Mouse (Mus musculus): ENCODE measurements around the gene T. TPM values are rescaled to one million over a fixed set of nuclear protein-coding genes. Genes with fewer than 3 reads are reported as not detected.
"Not testable (repeated sequence)": the region's sequence is repeated elsewhere in the genome, so short reads cannot be mapped to it uniquely, and the experiment has no call there.

The T gene
- polyA plus RNA-seq, 1 experiment from 2014 or later, result 0.25 TPM

GRCm38 (mm10) chr17:8406285-8406684, 27.9 kb upstream of the T start:
- 21% methylated on average over 6 of the region's 6 CpGs for whole genome bisulfite sequencing
- ATAC-seq, result no peak
- no peaks in the 10 kb centered on the region for H3K36me3 ChIP-seq (ENCODE audit: control insufficient read depth, insufficient read depth, low read length)

GRCm38 (mm10) chr17:8408002-8408401, 26.2 kb upstream of the T start:
- not testable (repeated sequence) for H3K9me3 ChIP-seq (ENCODE audit: control insufficient read depth, low read length); H3K27ac ChIP-seq (ENCODE audit: low read depth, low read length); H3K4me3 ChIP-seq (ENCODE audit: low read length); H3K4me1 ChIP-seq (ENCODE audit: control insufficient read depth, insufficient read depth, low read depth, low read length); ATAC-seq; H3K27me3 ChIP-seq (replicated peaks; ENCODE audit: control insufficient read depth, insufficient read depth, low read length); H3K9ac ChIP-seq (ENCODE audit: low read depth, low read length); H3K36me3 ChIP-seq (ENCODE audit: control insufficient read depth, insufficient read depth, low read length); H3K4me2 ChIP-seq (ENCODE audit: low read length)
- 68% methylated on average over 4 of the region's 4 CpGs for WGBS

More at GRCm38 (mm10) chr17:8406285-8406684, 27.9 kb upstream of the T start:
- H3K9me3 ChIP-seq (ENCODE audit: control insufficient read depth, low read length), result no peaks in the 10 kb centered on the region
- no peaks in the 10 kb centered on the region for H3K27me3 ChIP-seq (replicated peaks; ENCODE audit: control insufficient read depth, insufficient read depth, low read length)
- H3K27ac ChIP-seq (ENCODE audit: low read depth, low read length), result no peak overlapping the region
- H3K4me1 ChIP-seq (ENCODE audit: control insufficient read depth, insufficient read depth, low read depth, low read length), result no peaks in the 10 kb centered on the region
- H3K9ac ChIP-seq (ENCODE audit: low read depth, low read length), result no peak overlapping the region
- H3K4me3 ChIP-seq (ENCODE audit: low read length), result no peak overlapping the region
- H3K4me2 ChIP-seq (ENCODE audit: low read length), result no peak overlapping the region

- H3K27ac ChIP-seq (ENCODE audit: low read depth, low read length), result no peak overlapping the region
- 7% methylated on average over 16 of the region's 16 CpGs for WGBS
- no peak for ATAC-seq
Measured at GRCm38 (mm10) chr17:8408589-8409295, 25.5 kb upstream of the T start.

GRCm38 (mm10) chr17:8410330-8410729, 23.9 kb upstream of the T start:
- ATAC-seq, result no peak
- H3K27ac ChIP-seq (ENCODE audit: low read depth, low read length), result no peak overlapping the region
- no peak overlapping the region for H3K9ac ChIP-seq (ENCODE audit: low read depth, low read length)
- no peak overlapping the region for H3K4me2 ChIP-seq (ENCODE audit: low read length)
- H3K9me3 ChIP-seq (ENCODE audit: control insufficient read depth, low read length), result no peaks in the 10 kb centered on the region
- no peaks in the 10 kb centered on the region for H3K36me3 ChIP-seq (ENCODE audit: control insufficient read depth, insufficient read depth, low read length)
- no peaks in the 10 kb centered on the region for H3K27me3 ChIP-seq (replicated peaks; ENCODE audit: control insufficient read depth, insufficient read depth, low read length)
- no peaks in the 10 kb centered on the region for H3K4me1 ChIP-seq (ENCODE audit: control insufficient read depth, insufficient read depth, low read depth, low read length)
- 81% methylated on average over 2 of the region's 2 CpGs for WGBS
- H3K4me3 ChIP-seq (ENCODE audit: low read length), result no peak overlapping the region

More at GRCm38 (mm10) chr17:8408589-8409295, 25.5 kb upstream of the T start:
- Histone ChIP-seq H3K27me3 (replicated peaks; ENCODE audit: control insufficient read depth, insufficient read depth, low read length) (no peaks in the 10 kb centered on the region), H3K4me3 (ENCODE audit: low read length) (no peak overlapping the region), H3K9ac (ENCODE audit: low read depth, low read length) (peak overlapping the region; percentile 8; the same call in 1 of the 2 replicates), H3K4me1 (ENCODE audit: control insufficient read depth, insufficient read depth, low read depth, low read length) (no peaks in the 10 kb centered on the region), H3K36me3 (ENCODE audit: control insufficient read depth, insufficient read depth, low read length) (no peaks in the 10 kb centered on the region), H3K9me3 (ENCODE audit: control insufficient read depth, low read length) (no peaks in the 10 kb centered on the region), H3K4me2 (ENCODE audit: low read length) (no peak overlapping the region)

- H3K27me3 ChIP-seq (replicated peaks; ENCODE audit: control insufficient read depth, insufficient read depth, low read length), result no peaks in the 10 kb centered on the region
- ATAC-seq, result 0 out of 2 replicates have a peak, but pooled peaks have one; percentile 45
- H3K4me3 ChIP-seq (ENCODE audit: low read length), result no peak overlapping the region
- H3K4me2 ChIP-seq (ENCODE audit: low read length), result no peak overlapping the region
- H3K9ac ChIP-seq (ENCODE audit: low read depth, low read length), result no peak overlapping the region
- no peaks in the 10 kb centered on the region for H3K4me1 ChIP-seq (ENCODE audit: control insufficient read depth, insufficient read depth, low read depth, low read length)
- 57% methylated on average over 5 of the region's 5 CpGs for WGBS
- no peaks in the 10 kb centered on the region for H3K9me3 ChIP-seq (ENCODE audit: control insufficient read depth, low read length)
- no peak overlapping the region for H3K27ac ChIP-seq (ENCODE audit: low read depth, low read length)
- H3K36me3 ChIP-seq (ENCODE audit: control insufficient read depth, insufficient read depth, low read length), result no peaks in the 10 kb centered on the region
Measured at GRCm38 (mm10) chr17:8413656-8414055, 20.6 kb upstream of the T start.

- no peaks in the 10 kb centered on the region for H3K4me1 ChIP-seq (ENCODE audit: control insufficient read depth, insufficient read depth, low read depth, low read length)
- H3K36me3 ChIP-seq (ENCODE audit: control insufficient read depth, insufficient read depth, low read length), result no peaks in the 10 kb centered on the region
- no peak overlapping the region for H3K4me2 ChIP-seq (ENCODE audit: low read length)
- no peak overlapping the region for H3K4me3 ChIP-seq (ENCODE audit: low read length)
- H3K9ac ChIP-seq (ENCODE audit: low read depth, low read length), result no peak overlapping the region; the same call in 1 of the 2 replicates
- no peaks in the 10 kb centered on the region for H3K27me3 ChIP-seq (replicated peaks; ENCODE audit: control insufficient read depth, insufficient read depth, low read length)
- H3K27ac ChIP-seq (ENCODE audit: low read depth, low read length), result no peak overlapping the region
- 10% methylated on average over 8 of the region's 8 CpGs for WGBS
- no peak for ATAC-seq
- H3K9me3 ChIP-seq (ENCODE audit: control insufficient read depth, low read length), result no peaks in the 10 kb centered on the region
Measured at GRCm38 (mm10) chr17:8415533-8415932, 18.7 kb upstream of the T start.

- Histone ChIP-seq H3K27ac (ENCODE audit: low read depth, low read length) (no peak overlapping the region), H3K4me3 (ENCODE audit: low read length) (no peak overlapping the region), H3K9me3 (ENCODE audit: control insufficient read depth, low read length) (no peaks in the 10 kb centered on the region), H3K36me3 (ENCODE audit: control insufficient read depth, insufficient read depth, low read length) (no peaks in the 10 kb centered on the region), H3K9ac (ENCODE audit: low read depth, low read length) (no peak overlapping the region), H3K27me3 (replicated peaks; ENCODE audit: control insufficient read depth, insufficient read depth, low read length) (no peaks in the 10 kb centered on the region), H3K4me1 (ENCODE audit: control insufficient read depth, insufficient read depth, low read depth, low read length) (no peaks in the 10 kb centered on the region), H3K4me2 (ENCODE audit: low read length) (no peak overlapping the region)
- no peak for ATAC-seq
- 73% methylated on average over 8 of the region's 8 CpGs for WGBS
Measured at GRCm38 (mm10) chr17:8416865-8417264, 17.4 kb upstream of the T start.

- WGBS, result 67% methylated on average over 1 of the region's 1 CpGs
- H3K36me3 ChIP-seq (ENCODE audit: control insufficient read depth, insufficient read depth, low read length), result no peaks in the 10 kb centered on the region
Measured at GRCm38 (mm10) chr17:8420739-8421138, 13.5 kb upstream of the T start.

GRCm38 (mm10) chr17:8421517-8421916, 12.7 kb upstream of the T start:
- no peak overlapping the region for H3K9ac ChIP-seq (ENCODE audit: low read depth, low read length)
- no peaks in the 10 kb centered on the region for H3K9me3 ChIP-seq (ENCODE audit: control insufficient read depth, low read length)
- no peak for ATAC-seq
- H3K27ac ChIP-seq (ENCODE audit: low read depth, low read length), result no peak overlapping the region
- no peaks in the 10 kb centered on the region for H3K4me1 ChIP-seq (ENCODE audit: control insufficient read depth, insufficient read depth, low read depth, low read length)
- H3K4me3 ChIP-seq (ENCODE audit: low read length), result no peak overlapping the region
- H3K4me2 ChIP-seq (ENCODE audit: low read length), result no peak overlapping the region
- 53% methylated on average over 5 of the region's 5 CpGs for WGBS
- H3K27me3 ChIP-seq (replicated peaks; ENCODE audit: control insufficient read depth, insufficient read depth, low read length), result no peaks in the 10 kb centered on the region
- H3K36me3 ChIP-seq (ENCODE audit: control insufficient read depth, insufficient read depth, low read length), result no peaks in the 10 kb centered on the region

More at GRCm38 (mm10) chr17:8420739-8421138, 13.5 kb upstream of the T start:
- Histone ChIP-seq H3K4me2 (ENCODE audit: low read length) (no peak overlapping the region), H3K9ac (ENCODE audit: low read depth, low read length) (no peak overlapping the region), H3K4me1 (ENCODE audit: control insufficient read depth, insufficient read depth, low read depth, low read length) (no peaks in the 10 kb centered on the region), H3K9me3 (ENCODE audit: control insufficient read depth, low read length) (no peaks in the 10 kb centered on the region), H3K27me3 (replicated peaks; ENCODE audit: control insufficient read depth, insufficient read depth, low read length) (no peaks in the 10 kb centered on the region), H3K4me3 (ENCODE audit: low read length) (no peak overlapping the region), H3K27ac (ENCODE audit: low read depth, low read length) (no peak overlapping the region)
- ATAC-seq, result no peak

All from hindbrain, embryonic 16.5 days (tissue).